8 mouse cellular contexts compared by ENCODE assay signal in the genomic region with DNA sequence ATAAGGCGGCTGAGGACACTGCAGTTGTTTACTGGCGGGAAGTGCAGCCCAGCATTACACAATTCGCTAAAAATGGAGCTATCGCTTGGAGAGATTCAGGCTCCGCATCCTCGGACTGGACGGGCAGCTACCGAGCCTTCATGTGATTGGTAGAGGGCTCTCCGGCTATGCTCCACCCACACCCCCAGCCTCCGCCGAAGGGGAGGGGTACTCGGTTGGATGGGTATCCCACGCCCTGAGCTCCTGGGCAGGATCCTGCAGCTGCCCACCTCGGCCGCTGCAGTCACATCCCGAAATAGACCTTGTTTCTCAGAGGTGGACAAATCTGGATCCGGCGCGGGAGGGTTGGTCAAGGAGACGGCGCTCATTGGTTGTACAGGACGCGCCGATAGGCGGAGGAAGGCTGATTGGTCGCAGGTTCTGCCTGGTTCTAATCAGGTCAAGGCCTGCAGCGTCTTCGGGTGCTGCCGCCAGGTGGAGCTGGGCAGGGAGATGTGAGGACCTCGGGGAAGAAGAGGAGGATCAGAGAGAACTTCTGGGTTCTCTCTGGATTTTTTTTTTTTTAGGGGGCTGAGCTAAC. TPM values are rescaled to one million over a fixed set of nuclear protein-coding genes. Genes with fewer than 3 reads are reported as not detected.
A peak's percentile ranks its signal among the peaks of the same experiment; 100 is the strongest.
DNase-seq lines count a peak whose midpoint lies in the region; ATAC-seq lines count a peak whose summit lies in the region.

No protein-coding gene starts in this region.

- H3K36me3 ChIP-seq in hindbrain, embryonic 12.5 days, result no peaks in the 10 kb centered on the region

- WGBS in hindbrain, embryonic 12.5 days, result under 1% methylated on average over 30 of the region's 30 CpGs

- DNase-seq in Muller cell, postnatal 12 days (ENCODE audit: inconsistent ontology term), result peak; percentile 94
- DNase-seq in cerebellum, adult 9-11 months, result peak; percentile 99
- DNase-seq in frontal cortex, adult 2 months (ENCODE audit: extremely low spot score in 1 of 2, low spot score in 1 of 2), result peak; percentile 93 to 95
- DNase-seq in layer of hippocampus, postnatal 14 days (ENCODE audit: low spot score in 2 of 2), result peak; percentile 91
- DNase-seq in lung, postnatal 14 days, result peak; percentile 91
- peak; percentile 90 for DNase-seq in retina, adult 2 months (ENCODE audit: low read depth, low spot score)
- peak; percentile 79 for DNase-seq in thymus, postnatal 36 days

- peak; percentile 99 for ATAC-seq in hindbrain, embryonic 12.5 days (ENCODE audit: low FRiP score)

- peak overlapping the region; percentile 79 for H3K27ac ChIP-seq in hindbrain, embryonic 12.5 days

- peak overlapping the region; percentile 50 for H3K4me3 ChIP-seq in hindbrain, embryonic 12.5 days

- peaks cover 6% of the 10 kb centered on the region for H3K4me1 ChIP-seq in hindbrain, embryonic 12.5 days

- no peaks in the 10 kb centered on the region for H3K9me3 ChIP-seq in hindbrain, embryonic 12.5 days (replicated peaks)

- peak overlapping the region; percentile 49 for H3K9ac ChIP-seq in hindbrain, embryonic 12.5 days

- no peaks in the 10 kb centered on the region for H3K27me3 ChIP-seq in hindbrain, embryonic 12.5 days

- peak overlapping the region; percentile 66 for H3K4me2 ChIP-seq in hindbrain, embryonic 12.5 days (replicated peaks)

RNA-seq across cellular contexts. Expression of a gene that starts 14.1 kb away (rescaled TPM):
- polyA plus RNA-seq in frontal cortex, adult 2 months (2012; rRNA removed), result 0.29 and 0.32 TPM in 2 replicates
- polyA plus RNA-seq in hindbrain, embryonic 12.5 days (2016; fragmentation: Nextera tagmentation; extraction: Ambion mirVana), result not detected in 2 replicates
- not detected for total RNA-seq in layer of hippocampus, postnatal 14 days (2021)

RNA-seq across cellular contexts. Expression of a gene that starts 14.3 kb away (rescaled TPM):
- 13.0 and 14.6 TPM in 2 replicates for polyA plus RNA-seq in frontal cortex, adult 2 months (2012; rRNA removed)
- 24.7 and 26.7 TPM in 2 replicates for polyA plus RNA-seq in hindbrain, embryonic 12.5 days (2016; fragmentation: Nextera tagmentation; extraction: Ambion mirVana)
- total RNA-seq in layer of hippocampus, postnatal 14 days (2021), result 10 to 100 TPM; 18.2 to 18.7 TPM

RNA-seq across cellular contexts. Expression of a gene that starts 15.8 kb away (rescaled TPM):
- polyA plus RNA-seq in frontal cortex, adult 2 months (2012; rRNA removed), result 57.7 and 60.2 TPM in 2 replicates
- 45.1 and 49.3 TPM in 2 replicates for polyA plus RNA-seq in hindbrain, embryonic 12.5 days (2016; fragmentation: Nextera tagmentation; extraction: Ambion mirVana)
- total RNA-seq in layer of hippocampus, postnatal 14 days (2021), result 10 to 100 TPM; 45.0 to 45.6 TPM

RNA-seq across cellular contexts. Expression of a gene that starts 39.6 kb away (rescaled TPM):
- polyA plus RNA-seq in frontal cortex, adult 2 months (2012; rRNA removed), result not detected in 2 replicates
- not detected in 2 replicates for polyA plus RNA-seq in hindbrain, embryonic 12.5 days (2016; fragmentation: Nextera tagmentation; extraction: Ambion mirVana)
- under 1 TPM in 1 of 2 experiments, not detected in 1; 0.16 TPM for total RNA-seq in layer of hippocampus, postnatal 14 days (2021)

RNA-seq across cellular contexts. Expression of a gene that starts 39.6 kb away (rescaled TPM):
- 14.1 and 16.2 TPM in 2 replicates for polyA plus RNA-seq in frontal cortex, adult 2 months (2012; rRNA removed)
- polyA plus RNA-seq in hindbrain, embryonic 12.5 days (2016; fragmentation: Nextera tagmentation; extraction: Ambion mirVana), result not detected in 2 replicates
- 1 to 10 TPM; 1.9 to 2.3 TPM for total RNA-seq in layer of hippocampus, postnatal 14 days (2021)

Comparison
In these comparisons a context has a peak if more than half of its experiments do, and no peak if none do; other contexts are left out.
1. Peak in every context shown above with its lines: DNase-seq, ATAC-seq, H3K4me3 ChIP-seq and H3K27ac ChIP-seq.